Mouse (Mus musculus) mature B cell (primary cell): ENCODE results near the gene Itpr1.

Experiments used
- in situ Hi-C: fragments of 300-500 bp; cut with MboI; formaldehyde crosslinking; loops from 2 replicates; pipeline ENCODE4 v1.14.3; 2019

The Itpr1 gene

GRCm38 (mm10) chr6:108390624-108391324, 177.9 kb downstream of the Itpr1 start:
- in situ Hi-C loops = no loop called here

DNA sequence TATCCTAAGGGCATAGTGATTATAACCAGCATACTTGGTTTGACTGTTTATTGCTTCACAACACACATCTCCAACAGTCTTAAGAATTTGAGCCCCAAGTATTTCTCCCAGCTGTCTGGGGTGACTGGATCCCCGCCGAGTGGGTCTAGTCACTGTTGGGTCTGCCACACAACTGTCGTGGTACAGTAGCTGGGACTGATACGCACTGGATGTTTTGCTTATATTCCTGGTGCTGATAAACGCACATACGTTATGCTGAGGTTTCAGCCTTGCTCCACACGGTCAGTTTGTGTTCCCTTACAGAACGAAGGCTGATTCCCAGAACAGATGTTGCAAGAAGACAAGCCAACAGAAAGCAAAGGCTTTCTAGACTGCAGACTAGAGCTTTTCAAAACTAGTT, 180.2 kb downstream of the Itpr1 start:
- in situ Hi-C loops = no loop called here

DNA sequence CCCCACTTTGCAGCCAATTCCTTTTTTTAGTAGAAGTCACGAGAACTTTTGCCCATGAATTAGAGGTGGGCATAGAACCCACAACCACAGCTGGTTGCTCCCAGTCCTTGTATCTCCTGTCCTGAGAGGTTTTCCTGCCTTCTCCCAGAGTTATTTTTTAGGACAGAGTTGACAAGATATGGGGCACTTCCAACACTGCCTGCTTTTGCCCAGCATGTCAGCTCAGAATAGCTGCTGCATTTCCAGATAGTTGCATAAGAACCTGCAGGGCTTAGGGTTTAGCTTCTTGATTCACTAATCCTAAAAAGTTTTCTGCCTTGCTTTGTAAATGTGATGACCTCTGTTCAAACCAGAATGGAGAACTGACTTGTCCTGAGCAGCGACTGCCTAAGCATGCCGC, 185.1 kb downstream of the Itpr1 start:
- in situ Hi-C loops = no loop called here

- in situ Hi-C loops = loop anchor here (10.0 kb wide), 1 partner anchor 297 kb away; no protein-coding TSS in a partner anchor
Observed at GRCm38 (mm10) chr6:108401412-108401955, 188.6 kb downstream of the Itpr1 start.

DNA sequence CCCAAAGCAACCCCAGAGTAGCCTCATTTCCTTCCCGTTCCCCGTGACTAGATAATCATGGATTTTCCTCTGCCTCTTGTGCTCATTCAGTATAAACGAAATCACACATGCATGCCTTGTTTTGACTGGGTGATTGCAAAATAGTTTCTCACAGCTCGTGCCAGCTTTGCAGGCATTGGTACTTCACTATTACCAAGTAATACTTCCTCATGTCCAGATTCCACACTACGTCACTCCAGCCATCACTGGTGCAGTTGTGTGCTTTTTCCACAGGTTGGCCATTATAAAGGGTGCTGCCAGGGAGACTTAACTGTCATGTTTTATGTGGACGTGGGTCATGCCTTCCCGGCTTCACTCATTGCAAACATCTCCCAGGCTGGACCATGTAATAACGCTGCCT, 191.8 kb downstream of the Itpr1 start:
- in situ Hi-C loops = loop anchor here (10.0 kb wide), 1 partner anchor 300 kb away; no protein-coding TSS in a partner anchor

GRCm38 (mm10) chr6:108408053-108408452, 195.2 kb downstream of the Itpr1 start:
- in situ Hi-C loops = loop anchor here (10.0 kb wide), 1 partner anchor 303 kb away; no protein-coding TSS in a partner anchor

DNA sequence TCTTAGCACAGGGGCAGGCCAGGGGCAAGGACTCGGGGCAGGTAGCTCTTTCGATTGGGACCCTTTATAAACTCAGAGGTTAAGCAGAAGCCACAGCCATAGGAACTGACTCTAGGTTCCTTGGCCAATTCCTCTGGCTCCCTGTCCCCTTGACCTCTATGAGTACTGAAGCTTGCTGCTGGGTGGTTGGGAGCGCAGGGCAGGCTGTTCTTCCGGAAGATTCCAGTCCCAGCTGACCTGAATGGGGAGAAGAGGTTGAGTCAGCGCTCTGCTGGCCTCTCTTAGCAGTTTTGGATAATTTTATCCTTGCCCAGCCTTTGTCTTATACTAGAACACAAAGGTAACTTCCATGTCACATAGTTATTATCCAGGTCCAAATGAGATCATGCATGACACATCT, 195.8 kb downstream of the Itpr1 start:
- in situ Hi-C loops = loop anchor here (10.0 kb wide), 1 partner anchor 304 kb away; no protein-coding TSS in a partner anchor

DNA sequence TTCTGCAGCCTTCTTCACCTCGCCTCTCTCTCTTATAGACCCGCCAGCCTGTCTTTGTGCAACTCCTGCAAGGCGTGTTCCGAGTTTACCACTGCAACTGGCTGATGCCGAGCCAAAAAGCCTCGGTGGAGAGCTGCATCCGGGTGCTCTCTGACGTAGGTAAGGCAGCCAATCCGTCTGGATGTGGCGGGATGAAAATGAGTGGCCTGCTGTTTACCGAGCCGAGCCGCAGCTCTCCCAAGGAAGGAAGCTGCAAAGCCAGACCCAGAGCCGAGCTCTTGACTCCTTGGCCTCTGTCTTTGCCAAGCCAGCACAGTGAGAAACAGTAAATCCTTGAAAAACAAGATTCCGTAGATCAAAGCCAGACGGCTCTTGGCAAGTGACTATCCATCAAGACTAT, 197.9 kb downstream of the Itpr1 start:
- in situ Hi-C loops = no loop called here

DNA sequence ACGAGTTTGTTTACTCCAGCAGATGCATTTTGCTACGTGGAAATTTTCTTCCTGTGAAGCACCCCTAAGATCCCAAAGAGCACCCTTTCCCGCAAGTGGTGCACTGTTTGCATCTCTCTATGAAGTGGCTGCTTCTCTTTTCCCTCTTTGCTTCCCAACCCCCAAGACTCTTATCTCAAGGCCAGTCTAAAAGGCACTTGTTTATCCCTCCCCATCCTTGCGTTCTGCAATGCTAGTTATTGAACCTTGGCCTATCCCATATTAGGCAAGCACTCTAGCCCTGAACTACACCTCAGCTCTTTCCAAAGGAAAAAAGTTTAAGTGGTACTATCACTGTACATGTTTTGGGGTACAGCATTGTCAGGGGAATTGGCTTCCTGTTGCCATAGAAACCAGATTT, 198.3 kb downstream of the Itpr1 start:
- in situ Hi-C loops = no loop called here

GRCm38 (mm10) chr6:108413006-108413405, 200.1 kb downstream of the Itpr1 start:
- in situ Hi-C loops = no loop called here

DNA sequence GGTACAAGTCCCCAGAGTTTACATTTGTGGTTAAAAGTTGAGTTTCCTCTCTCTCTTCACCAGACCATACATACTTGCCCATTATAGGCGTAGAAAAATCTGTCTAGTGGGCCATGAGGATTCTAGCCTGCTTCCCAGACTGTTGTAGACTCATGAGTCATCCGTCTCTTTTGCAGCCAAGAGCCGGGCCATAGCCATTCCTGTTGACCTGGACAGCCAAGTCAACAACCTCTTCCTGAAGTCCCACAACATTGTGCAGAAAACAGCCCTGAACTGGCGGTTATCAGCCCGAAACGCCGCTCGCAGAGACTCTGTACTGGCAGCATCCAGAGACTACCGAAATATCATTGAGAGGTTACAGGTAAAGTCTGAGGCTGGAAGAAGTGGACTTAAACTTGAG, 200.7 kb downstream of the Itpr1 start:
- in situ Hi-C loops = no loop called here

DNA sequence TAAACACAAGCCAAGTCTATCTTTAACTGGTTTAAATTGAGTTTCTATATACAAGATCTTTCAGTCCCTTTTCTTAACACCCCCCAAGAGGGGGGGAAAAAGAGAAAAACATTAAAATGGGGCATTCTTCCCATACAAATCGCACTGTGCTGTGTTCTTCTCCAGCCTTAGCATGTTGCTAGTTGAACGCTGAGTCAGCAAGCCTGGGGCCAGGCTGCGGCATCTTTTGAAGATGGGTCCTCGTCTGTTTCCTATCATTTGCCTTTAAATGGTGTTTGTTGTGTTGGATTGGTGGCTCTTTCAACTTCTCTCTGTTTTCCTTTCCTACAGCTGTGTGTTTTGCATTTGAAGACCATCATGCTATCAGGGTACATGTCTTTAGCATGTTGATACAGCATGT, 203.0 kb downstream of the Itpr1 start:
- in situ Hi-C loops = no loop called here

DNA sequence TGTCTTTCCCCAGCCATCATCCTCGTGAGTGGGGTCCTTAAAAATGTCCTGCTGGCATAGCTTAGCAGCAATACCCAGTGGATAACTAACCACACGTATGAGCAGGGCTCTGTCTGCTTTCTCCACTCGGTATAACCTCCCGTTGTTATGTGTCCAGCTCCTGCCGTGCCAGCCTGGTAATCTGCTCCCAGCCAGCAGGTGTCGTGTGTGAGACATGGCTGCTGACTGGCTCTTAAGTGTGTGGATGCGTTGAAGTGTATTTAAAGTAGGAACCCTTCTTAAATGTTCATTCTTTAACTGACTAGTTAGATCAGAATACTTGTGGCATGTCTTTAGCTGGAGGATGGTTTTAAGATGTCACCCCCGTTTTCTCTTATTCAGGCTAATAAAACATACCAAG, 204.6 kb downstream of the Itpr1 start:
- in situ Hi-C loops = no loop called here

DNA sequence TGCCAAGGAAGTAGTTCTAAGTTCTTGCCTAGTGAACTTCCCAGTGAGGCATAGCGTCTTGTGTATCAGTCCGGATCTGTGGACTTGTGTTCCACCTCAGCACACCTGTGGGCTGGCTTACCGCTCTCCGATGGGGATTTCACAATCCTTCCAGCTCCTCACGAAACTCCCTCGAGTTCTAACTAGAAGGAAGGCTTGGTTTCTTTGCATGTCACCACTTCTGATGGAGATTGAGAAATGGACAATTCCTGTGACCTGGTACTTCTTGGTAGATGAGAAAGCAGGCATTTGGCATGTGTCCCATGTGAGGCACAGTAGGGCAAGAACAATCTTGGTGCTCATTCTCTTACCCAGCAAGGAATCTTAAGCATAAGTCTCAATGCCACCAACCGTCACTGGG, 205.3 kb downstream of the Itpr1 start:
- in situ Hi-C loops = no loop called here

DNA sequence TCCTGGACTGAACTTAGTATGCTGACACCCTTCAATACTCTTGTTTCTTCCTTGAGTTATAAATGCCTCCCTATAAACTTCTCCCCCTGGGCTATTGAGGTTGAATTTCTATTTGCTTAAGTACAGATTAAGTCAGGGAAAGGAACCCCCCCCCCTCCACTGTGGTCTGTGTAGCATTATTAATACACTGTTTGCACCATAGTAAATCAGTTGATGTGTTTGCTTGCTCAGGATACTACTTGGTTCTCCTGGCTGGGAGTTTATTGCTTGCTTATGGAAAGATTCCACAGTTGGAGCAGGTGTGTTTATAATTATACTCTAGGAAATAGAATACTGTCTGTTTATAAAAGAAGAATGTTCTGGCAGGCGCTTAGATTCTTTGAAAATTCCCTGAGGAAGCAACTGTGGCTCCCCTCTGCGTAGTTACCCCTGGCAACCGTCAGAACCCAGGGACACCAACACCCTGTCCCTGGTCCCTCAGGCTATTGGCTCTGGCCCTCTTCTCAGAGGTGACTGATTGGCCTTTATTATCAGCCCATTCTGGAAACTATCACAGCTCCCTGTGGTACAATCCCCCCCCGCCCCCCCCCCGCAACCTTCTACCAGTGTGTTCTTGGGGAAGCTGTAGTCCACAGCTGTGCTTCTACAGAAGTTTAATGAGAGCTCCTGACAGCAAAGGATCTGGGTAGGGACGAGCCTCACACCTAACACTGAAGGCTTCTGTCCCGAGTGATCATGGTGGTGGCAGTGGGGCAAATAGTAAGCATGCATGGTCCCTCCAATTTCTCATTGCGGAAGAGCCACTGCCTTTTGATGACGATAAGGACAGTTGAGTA, 212.1 kb downstream of the Itpr1 start:
- in situ Hi-C loops = no loop called here

DNA sequence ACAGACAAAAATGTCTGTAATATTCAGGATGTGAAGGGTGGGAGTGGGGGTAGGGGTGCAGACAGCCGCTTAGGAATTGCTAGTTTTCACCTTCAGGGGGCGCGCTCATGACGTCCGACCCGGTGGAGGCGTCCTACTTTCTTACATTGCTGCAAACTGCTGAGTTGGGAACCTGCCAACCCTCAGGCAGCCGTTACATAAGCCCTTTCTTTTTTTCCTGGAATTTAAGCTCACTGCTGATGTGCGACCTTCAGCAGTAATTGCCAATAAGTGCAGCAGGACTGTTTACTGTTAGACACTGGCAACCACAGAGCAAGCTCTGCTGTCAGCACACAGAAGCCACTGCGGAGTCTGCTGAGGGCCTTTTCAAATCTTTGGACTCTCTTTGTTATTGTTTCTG, 213.9 kb downstream of the Itpr1 start:
- in situ Hi-C loops = no loop called here

- in situ Hi-C loops = no loop called here
Observed at GRCm38 (mm10) chr6:108428383-108428782, 215.5 kb downstream of the Itpr1 start.

- in situ Hi-C loops = no loop called here
Observed at GRCm38 (mm10) chr6:108429950-108430349, 217.1 kb downstream of the Itpr1 start.

DNA sequence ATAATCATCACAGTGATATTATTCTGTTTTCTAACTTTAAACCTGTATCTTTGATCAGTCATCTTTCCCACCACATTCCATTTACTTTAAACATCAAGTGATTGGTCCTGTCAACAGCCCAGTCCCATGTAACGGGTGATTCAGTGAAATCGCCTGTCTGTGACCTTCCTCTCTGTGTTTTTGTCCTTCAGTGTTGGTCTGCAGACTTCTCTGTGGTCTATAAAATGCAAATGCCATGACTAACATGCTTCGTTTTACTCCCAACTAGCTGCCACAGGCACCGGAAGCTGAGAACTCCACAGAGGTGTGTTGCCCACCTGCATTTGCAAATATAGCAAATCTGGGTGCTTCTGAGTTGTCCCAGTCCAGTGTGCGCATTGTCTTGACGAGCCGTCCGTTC, 218.3 kb downstream of the Itpr1 start:
- in situ Hi-C loops = no loop called here

DNA sequence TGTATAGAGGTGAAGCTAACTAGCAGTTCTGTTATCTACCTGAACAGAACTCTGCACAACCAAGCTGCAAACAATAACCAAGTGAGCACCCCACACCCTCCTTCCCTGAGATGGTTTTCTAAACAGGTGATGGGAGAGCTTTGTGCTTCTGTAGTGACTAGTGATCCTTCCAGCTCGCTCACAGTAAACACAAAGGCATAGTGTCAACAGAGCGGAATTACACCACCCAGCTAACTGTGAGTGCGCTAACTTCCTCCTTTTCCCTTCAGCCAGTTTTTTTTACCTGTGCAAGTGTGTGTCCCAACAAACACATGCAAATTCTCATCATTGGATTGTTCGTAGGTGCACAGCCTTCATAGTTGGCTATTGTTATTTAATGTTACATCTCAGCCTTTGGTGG, 219.9 kb downstream of the Itpr1 start:
- in situ Hi-C loops = no loop called here

DNA sequence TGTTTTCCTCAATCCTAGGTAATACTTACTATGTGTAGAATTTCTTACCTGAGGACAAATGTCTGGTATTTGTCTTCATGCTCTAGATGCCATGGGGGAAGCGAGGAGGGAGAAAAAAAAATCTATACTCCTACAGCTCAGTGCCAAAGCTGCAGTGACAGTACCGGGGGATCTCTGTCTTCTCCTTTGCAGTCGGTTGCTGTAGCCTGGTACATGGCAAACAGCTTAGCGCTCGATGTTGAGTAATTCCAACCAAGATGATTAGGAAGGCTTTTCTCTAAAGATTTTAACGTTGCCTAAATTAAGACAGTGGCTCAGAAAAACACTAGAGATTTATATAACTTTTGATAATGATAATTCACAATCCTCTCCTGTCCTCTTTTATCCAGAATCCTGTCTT, 221.9 kb downstream of the Itpr1 start:
- in situ Hi-C loops = no loop called here

- in situ Hi-C loops = no loop called here
Observed at GRCm38 (mm10) chr6:108435467-108435866, 222.6 kb downstream of the Itpr1 start.

DNA sequence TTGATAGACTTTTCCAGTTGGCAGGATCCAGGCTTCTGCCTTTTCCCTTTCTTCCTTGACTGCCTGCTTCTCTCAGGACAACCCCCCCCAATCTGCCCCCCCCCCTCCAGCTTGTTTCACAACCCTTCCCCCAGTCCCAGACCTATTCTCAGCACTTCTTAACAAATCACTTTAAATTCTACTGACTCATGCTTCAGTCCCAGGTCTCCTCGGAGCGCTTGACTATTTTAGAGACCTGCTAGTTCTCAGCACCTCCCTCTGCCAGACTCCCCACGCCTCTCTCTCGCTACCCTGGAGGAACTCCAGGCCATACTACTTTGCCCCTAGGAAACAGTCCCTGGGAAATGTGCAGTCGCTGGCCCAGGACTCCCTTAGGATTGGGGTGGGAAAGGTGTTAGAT, 223.7 kb downstream of the Itpr1 start:
- in situ Hi-C loops = no loop called here
